Mouse (Mus musculus) testis, postnatal 14 days (tissue): ENCODE measurements around the gene Aloxe3.
"Not testable (repeated sequence)": the region's sequence is repeated elsewhere in the genome, so short reads cannot be mapped to it uniquely, and the experiment has no call there.

Source experiments
- DNase-seq: peaks from one replicate; pipeline ENCODE4 v3.0.0; 2021; ENCODE audit warnings: low spot score

Aloxe3 gene

DNA sequence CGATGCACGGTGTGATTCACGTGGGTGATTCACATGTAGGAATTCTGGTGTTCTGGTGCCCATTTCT lies at the start of gene Aloxe3:
Aloxe3 (plus strand) TSS at position 45 of the 67 bp plus-strand sequence.
- DNase-seq: no peak

GRCm38 (mm10) chr11:69076572-69076971 lies 49.1 kb upstream of the Aloxe3 start:
- no peak for DNase-seq

- no peak for DNase-seq
These were observed 48.4 kb upstream of the Aloxe3 start for GRCm38 (mm10) chr11:69077316-69077715.

DNA sequence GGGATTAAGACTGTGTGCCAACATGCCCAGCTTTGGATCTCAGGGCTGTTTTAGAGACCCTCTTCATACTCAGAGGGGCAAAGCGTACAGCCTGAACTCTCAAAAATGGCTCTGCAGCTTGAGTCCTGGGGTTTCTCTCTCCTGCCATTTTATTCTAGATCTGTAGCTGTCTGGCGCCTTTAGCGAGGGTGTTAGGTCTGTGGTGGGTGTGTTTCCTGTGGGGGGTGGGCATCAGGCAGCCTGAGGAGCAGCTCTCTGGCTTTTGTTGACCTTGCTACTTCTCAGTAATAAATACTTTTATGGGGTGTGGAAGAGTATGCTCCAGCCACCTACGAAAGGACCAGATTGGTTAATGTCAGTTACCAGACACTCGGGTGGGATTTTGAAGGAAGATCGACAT lies 47.7 kb upstream of the Aloxe3 start:
- DNase-seq: no peak

- DNase-seq: no peak
These were observed 46.8 kb upstream of the Aloxe3 start for GRCm38 (mm10) chr11:69078805-69079438.

DNA sequence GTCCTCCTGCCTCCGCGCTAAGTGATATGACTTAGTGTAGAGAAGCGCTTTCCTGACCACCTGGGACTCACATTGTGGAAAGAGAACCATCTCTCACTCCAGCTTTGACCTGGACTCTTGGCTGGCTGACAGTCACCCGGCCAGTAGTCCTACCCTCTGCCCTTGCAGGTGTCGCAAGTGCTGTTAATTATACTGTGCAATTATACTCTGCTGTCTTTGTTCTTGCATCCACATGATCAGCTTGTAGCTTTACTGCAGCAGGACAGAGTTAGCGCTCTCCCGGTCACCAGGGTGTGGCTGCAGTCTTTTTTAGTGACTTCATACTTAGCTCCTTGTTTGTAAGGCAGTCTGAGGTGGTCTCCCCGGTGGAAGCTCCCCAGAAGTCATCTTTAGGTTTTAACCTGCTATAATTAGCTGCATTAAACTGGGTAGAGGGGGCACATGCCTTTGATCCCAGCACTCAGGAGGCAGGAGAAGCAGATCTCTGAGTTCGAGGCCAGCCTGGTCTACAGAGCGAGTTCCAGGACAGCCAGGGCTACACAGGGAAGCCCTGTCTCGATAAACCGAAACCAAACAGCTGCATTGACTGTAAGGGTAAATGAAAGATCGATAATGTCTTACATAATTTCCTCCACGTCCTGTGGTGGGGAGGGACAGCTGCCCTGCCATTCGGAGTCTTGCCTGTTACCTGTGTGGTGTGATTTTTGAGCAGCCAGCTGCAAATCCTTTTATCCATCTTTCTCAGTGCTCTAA lies 45.4 kb upstream of the Aloxe3 start:
- no peak for DNase-seq

DNA sequence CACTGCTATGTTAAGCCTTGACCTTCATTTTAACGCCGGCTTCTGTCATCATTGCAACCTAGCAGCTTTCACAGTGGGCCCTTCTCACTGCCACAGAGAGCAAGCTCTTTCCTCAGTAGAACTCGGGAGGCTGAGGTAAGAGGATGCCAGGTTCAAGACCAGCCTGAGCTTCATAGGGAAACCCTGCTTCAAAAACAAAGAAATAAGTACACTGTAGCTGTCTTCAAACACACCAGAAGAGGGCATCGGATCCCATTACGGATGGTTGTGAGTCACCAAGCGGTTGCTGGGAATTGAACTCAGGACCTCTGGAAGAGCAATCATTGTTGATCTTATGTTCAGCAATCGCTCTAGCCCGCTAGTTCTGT lies 44.9 kb upstream of the Aloxe3 start:
- no peak for DNase-seq

DNA sequence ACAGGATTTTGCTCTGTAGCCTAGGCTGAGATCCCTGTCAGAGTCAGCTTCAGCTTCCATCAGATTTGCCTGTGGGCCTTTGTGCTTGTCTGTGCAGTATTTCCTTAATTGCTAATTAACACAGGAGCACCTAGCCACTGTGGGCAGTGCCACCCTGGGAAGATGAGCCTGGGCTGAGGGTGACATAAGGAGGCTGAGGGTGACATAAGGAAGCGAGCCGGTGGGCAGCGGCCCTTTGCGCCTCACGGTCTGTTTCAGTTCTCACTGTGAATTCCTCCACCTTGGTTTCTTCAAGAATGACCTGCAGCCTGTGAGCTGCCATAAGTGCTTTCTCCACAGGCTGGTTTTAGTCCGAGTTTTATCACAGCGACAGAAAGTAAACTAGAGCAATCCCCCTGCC lies 44.1 kb upstream of the Aloxe3 start:
- DNase-seq: no peak

DNA sequence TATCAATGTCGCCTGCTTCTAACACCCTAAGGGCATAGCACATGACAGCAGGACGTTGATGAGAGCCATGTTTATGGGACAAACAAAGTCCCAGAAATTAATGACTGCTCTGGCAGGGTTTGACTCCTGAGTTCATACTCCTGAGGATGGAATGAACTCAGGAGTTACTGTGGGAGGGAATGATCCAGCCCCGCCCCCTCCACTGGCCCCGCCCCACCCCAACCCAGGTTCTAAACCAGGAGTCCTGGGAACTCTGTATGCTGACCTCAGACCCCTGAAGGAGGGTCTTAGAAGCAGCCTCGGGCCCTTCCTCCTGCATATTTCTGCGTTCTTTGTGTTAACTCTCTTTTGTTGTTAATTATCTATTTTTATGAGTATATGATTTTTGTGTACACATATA lies 40.1 kb upstream of the Aloxe3 start:
- no peak for DNase-seq

- DNase-seq: no peak
These were observed 39.3 kb upstream of the Aloxe3 start for GRCm38 (mm10) chr11:69086390-69086789.

- no peak for DNase-seq
These were observed 38.6 kb upstream of the Aloxe3 start for GRCm38 (mm10) chr11:69087082-69087481.

GRCm38 (mm10) chr11:69087597-69087996 lies 38.1 kb upstream of the Aloxe3 start:
- DNase-seq: no peak

DNA sequence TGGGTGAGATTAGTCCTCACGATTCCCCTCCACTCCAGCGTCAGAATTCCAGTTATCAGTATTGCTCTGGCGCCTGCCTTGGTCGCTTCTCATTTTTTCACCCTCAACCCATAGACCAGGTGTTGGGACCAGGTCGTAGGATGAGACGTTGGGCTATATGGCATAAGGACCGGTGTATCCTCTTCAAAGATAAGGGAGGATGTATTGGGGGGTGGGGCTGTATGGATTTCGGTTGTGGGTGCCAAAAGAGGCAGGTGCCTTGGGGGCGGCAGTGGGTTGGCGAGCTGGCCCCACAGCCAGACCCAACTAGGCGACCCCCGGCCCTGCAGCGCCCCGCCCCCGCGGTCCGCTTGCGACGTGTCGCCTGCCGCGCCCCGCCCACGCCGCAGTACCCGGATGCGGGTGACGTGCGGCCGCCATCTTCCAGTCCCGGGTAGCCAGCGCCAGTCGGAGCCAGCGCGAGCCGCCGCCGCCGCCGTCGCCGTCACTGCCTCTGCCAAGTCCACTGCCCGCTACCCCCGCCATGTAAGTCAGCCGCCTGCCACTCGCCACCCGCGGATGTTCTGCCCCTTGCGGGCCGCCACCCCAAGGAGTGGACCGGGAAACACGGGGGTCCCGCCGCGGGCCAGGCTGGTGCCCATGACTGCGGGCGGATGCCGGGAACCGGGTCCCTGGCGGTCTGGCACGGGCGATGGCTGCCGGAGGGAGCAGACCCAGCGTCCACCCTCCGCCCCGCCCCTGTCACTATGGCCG lies 37.4 kb upstream of the Aloxe3 start, which contains the start of gene Vamp2:
Vamp2 (plus strand) TSS at position 388 of the 753 bp plus-strand sequence.
- DNase-seq: peak; percentile 90

GRCm38 (mm10) chr11:69088856-69089615 lies 36.7 kb upstream of the Aloxe3 start:
- DNase-seq: peak; percentile 30

DNA sequence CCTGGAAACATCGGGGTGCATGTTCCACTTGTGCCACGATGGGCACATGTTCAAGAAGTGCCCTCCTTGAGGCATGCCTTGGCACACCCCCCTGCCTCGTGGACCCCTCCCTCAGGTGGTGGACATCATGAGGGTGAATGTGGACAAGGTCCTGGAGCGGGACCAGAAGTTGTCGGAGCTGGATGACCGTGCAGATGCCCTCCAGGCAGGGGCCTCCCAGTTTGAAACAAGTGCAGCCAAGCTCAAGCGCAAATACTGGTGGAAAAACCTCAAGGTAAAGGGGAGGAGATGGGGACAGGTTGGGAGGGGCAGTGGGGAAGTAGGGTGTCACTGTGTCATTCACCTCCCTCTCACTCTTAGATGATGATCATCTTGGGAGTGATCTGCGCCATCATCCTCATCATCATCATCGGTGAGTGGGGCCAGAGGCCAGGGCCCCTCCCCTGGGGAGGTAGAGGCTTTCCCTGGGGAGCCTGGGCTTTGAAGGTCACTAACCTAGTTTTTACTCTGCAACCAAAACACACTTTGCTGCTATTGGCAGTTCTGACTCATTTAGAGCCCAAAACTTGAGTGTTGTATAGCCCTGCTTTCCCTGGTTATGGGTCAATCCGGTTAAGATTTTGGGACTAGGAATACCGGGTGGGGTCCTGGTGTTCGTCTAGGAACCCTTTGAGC lies 35.9 kb upstream of the Aloxe3 start:
- no peak for DNase-seq

DNA sequence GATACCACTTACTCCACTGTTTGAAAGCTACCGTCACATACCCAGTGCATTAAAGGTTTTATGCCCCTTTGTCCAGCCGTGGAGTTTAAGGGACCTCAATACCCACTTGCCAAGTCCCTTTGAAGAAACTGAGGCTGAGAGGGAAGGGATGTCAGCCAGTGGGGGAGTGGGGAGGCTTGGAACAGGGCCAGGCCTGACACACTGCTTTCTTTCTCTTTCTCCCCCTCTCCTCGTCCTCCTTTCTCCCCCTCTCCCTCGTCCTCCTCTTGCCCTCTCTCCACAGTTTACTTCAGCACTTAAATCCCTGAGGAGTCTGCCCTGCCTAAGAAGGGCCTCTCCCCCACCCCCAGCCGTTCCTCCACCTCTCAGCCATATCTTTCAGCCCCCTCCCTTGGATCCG lies 35.3 kb upstream of the Aloxe3 start:
- DNase-seq: peak; percentile 6

GRCm38 (mm10) chr11:69091566-69092385 lies 33.9 kb upstream of the Aloxe3 start:
- no peak for DNase-seq

- peak; percentile 78 for DNase-seq
These were observed 33.3 kb upstream of the Aloxe3 start for GRCm38 (mm10) chr11:69092386-69092751.

GRCm38 (mm10) chr11:69092871-69093270 lies 32.8 kb upstream of the Aloxe3 start:
- DNase-seq: no peak

- DNase-seq: not testable (repeated sequence)
These were observed 31.8 kb upstream of the Aloxe3 start for GRCm38 (mm10) chr11:69093856-69094255.

GRCm38 (mm10) chr11:69094697-69095429 lies 30.8 kb upstream of the Aloxe3 start, which contains the start of gene Per1:
TSS of gene Per1 (plus strand) at chr11:69095217.
- peak; percentile 99 for DNase-seq
